Mouse (Mus musculus): ENCODE measurements around the gene Dusp12. TPM values are rescaled to one million over a fixed set of nuclear protein-coding genes. Genes with fewer than 3 reads are reported as not detected.

Dusp12 gene
- total RNA-seq (2022): 1 to 10 TPM; 7.6 to 8.9 (median 8.3) TPM

- peak; percentile 84 for DNase-seq (ENCODE audit: low spot score)
Measured at GRCm38 (mm10) chr1:170884978-170885561, at the start of gene Dusp12, which contains the start of gene Gm26620. TSS of gene Dusp12 (minus strand) at chr1:170885540. TSS of gene Gm26620 (plus strand) at chr1:170885065.

DNA sequence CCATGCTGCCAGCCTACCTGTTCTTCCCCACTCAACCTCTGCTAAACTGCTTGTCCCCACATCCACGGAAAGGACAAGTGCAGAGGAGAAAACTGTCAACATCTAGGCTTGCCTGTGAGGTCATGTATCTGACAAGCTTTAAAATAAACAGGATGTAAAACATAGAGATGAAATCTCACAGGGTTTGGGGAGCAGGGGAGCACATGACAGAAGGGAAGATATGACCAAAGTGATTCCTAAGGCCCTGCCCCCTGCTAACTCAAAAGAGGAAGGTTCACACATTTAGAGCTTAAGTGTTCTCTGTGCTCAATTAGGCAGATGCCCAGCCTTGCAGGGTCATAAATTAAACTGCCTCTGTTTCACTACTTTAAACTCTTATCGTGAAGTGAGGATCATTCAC lies 49.0 kb upstream of the Dusp12 start:
- DNase-seq (ENCODE audit: low spot score): no peak

GRCm38 (mm10) chr1:170933940-170934339 lies 48.6 kb upstream of the Dusp12 start:
- no peak for DNase-seq (ENCODE audit: low spot score)

DNA sequence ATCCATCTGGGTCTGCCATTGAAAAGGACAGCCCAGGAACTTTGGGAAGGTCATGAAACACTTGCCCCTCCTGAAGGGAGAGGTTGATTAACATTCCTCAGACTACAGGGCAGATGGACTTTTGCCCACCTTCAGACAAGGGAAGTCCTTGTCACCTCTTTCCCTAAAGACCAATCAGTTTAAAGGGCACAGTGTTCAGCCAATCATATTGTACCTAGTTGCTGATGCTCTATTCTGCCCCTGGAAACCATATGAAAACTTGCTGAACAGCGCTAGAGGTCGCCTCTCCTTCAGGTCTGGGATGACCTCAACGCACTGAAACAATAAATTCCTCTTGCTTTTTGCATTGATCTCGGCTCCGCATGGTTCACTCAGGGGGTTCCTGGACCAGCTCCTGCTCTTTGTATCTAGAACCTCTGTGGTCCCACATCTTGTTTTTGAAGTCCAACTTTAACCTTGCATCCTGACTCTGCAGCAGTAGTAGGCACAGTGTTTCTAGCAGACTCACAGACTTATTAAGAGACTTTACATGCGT lies 48.1 kb upstream of the Dusp12 start:
- DNase-seq (ENCODE audit: low spot score): no peak

DNA sequence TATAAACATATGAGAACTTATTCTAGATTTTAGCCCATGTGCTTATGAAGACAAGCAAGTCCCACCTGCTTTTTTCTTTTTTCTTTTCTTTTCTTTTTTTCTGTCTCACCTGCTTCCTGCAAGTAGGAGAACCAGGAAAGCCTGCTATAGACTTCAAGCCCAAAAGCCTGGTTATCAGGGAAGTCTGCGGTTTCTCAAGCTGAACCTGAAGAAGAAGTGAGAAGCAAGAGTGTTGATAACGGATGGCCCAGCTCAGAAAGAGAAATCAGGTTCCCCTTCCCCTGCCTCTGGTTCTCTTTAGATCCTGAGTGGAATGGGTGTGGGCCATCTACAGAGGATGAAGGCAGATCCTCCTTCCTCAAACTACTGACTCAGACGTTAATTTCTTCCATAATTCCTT lies 46.7 kb upstream of the Dusp12 start:
- no peak for DNase-seq (ENCODE audit: low spot score)

DNA sequence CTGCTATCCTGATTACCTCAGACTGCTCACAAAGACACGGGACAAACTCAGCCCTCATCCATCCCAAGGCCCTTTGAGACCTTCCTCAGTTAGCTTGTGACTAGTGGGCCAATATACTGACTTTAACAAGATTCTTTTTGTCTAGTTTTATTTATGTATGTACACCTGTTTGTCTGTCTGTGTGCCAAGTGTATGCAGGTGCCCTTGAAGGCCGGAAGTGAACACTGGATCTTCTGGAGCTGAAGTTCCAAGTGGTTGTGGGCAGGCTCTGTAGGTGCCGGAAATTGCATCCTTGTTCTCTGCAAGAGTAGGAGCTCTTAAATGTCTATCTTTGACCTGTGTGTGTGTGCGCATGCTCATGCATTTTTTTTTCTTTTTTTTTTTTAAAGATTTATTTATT lies 43.9 kb upstream of the Dusp12 start:
- DNase-seq (ENCODE audit: low spot score): no peak

DNA sequence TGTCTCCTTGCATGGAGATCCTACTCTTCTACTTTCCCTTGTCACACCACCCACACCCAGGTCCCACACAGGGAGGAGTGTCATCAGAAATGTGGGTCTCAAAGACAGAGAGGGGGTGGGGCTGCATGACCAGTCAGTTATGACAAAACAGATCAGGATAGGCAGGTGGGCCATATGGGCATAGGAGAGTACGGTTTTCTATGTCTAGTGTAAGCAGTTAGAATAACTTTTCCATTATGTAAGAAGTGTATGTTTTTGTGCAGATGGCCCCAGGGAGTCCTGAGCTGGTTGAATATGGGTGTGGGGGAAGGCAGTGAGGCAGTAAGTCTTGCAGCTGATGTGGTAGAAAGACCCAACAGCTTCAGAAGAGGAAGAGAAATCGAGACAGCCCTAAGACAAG lies 43.1 kb upstream of the Dusp12 start:
- no peak for DNase-seq (ENCODE audit: low spot score)

DNA sequence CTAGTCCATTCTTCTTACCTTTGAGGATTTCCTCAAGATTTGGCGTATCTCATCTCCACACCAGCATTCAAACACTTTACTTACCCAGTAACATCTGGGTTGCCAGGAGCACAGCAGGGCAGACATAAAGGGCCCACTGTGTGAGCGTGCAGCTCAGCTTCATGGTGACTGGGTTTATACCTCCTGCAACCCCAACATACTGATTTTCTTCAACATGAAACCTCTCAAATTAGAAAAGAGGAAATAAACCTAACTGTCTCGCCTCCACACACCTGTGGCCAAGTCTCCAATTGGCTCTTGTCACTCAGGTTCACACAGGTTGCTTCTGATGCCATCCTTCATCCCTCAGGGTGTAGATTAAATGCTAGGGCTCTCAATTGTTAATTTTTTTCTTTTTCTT lies 42.0 kb upstream of the Dusp12 start, which contains the start of gene Fcrla:
TSS of gene Fcrla (minus strand) at position 206 of the 400 bp plus-strand sequence.
- DNase-seq (ENCODE audit: low spot score): no peak

- no peak for DNase-seq (ENCODE audit: low spot score)
Measured at GRCm38 (mm10) chr1:170926941-170927340, 41.6 kb upstream of the Dusp12 start.

DNA sequence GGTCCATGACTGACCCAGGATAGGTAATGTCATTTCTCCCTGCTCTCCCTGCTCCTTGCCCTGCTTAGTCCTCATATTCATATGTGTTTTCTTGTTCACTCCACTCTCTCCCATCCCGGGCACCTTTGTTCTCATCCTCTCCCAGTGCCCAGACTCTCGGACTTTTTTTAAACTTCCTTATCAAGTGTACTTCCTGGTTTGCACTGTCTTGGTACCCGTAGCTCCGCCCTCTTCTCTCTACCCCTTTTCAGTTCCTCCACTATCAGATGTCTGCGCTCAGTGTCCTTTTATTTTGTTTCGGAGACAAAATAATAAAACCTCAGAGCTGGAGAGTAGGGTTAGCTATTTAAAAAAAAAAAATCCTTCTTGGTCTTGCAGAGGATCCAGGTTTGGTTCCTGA lies 39.1 kb upstream of the Dusp12 start:
- peak; percentile 29 for DNase-seq (ENCODE audit: low spot score)

GRCm38 (mm10) chr1:170919308-170919707 lies 34.0 kb upstream of the Dusp12 start:
- no peak for DNase-seq (ENCODE audit: low spot score)

DNA sequence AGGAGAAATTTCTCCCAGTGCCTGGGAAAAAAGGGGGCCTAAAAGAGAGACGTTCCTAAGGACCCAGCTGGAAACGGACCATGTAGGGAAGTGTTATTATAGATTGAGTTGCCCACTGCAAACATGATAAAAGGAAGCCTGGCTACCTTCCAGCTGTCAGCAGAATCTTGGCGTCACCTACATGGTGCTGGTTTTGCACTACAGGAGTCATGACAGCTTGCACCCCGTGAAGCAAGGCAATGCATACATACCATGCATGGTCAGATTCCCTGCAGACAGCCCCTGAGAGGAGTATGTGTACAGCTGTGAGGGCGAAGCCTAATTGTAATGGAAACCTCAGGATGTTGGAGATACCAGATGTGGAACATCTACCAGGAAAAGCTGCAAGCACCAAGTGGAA lies 30.3 kb upstream of the Dusp12 start:
- no peak for DNase-seq (ENCODE audit: low spot score)

GRCm38 (mm10) chr1:170912891-170913615 lies 27.7 kb upstream of the Dusp12 start, which contains the start of gene Fcrlb:
TSS of gene Fcrlb (minus strand) at chr1:170912941.
- no peak for DNase-seq (ENCODE audit: low spot score)

GRCm38 (mm10) chr1:170911907-170912660 lies 26.7 kb upstream of the Dusp12 start:
- no peak for DNase-seq (ENCODE audit: low spot score)

DNA sequence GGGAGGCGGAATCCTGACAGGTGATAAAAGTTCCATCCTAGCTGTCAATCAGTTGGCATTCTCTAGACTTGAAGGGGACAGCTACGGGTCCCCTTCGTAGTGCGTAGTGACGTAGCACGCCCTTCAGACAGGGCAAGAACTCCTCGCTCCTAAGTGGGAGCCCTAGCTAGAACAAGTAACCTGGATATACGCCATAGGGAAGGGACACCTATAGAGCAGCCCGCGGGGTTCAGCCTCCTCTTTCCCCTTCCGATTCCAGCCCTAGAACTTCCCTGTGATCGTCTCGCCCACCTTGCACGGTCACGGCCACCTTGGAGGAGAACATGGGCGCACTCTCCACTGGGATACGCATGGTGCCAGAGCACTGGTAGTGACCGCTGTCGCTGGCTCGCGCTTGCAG lies 23.0 kb upstream of the Dusp12 start:
- DNase-seq (ENCODE audit: low spot score): no peak

DNA sequence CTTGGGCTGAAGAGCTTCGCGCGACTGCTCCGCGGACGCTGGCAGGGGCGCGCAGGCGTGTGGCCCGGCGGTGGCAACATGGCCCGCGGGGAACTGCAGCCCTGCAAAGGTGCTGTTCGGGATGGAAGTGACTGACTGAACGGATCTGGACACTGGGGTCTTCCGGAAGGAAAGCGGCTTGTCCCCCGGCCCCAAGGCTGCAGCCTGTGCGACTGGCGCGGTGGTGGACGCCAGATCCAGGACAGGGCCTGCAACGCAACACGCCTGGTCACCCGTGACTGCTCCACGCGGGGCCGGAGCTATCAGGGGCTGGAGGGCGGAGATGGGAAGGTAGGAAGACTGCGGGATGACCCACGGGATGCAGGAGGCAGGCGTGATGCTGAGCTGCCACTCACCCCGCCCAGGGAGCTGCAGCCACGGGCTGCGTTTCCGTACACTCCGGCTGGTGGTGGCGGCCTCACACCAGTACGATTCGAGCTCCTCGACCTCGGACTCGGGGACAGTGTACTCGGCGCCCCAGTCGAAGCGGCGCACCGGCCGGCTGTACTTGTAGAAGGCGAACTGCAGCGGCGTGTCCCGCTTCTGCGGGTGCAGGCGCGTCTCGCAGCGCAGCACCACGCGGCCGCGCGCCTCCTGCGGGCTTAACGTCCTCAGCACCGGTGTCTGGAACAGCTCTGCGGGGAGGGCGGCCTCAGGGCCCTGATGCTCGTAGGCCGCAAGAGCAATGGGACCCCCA lies 22.3 kb upstream of the Dusp12 start:
- no peak for DNase-seq (ENCODE audit: low spot score)

DNA sequence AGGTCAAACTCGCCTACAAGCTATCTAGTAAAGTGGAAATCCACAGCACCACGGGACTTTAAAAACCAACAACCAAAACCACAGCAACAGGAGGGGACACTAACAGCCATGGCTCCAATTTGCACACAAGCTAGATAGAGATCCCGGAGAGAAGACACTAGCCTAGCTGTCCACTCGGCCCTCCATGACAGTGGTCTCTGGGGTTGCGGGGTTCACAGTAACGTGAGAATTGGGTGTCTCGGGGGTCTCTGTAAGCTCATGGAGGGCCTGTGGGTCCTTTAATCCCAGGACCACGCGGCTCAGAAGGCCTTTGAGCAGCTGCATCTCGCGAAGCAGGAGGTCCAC lies 21.7 kb upstream of the Dusp12 start:
- no peak for DNase-seq (ENCODE audit: low spot score)

- DNase-seq (ENCODE audit: low spot score): no peak
Measured at GRCm38 (mm10) chr1:170903485-170903884, 18.1 kb upstream of the Dusp12 start.

DNA sequence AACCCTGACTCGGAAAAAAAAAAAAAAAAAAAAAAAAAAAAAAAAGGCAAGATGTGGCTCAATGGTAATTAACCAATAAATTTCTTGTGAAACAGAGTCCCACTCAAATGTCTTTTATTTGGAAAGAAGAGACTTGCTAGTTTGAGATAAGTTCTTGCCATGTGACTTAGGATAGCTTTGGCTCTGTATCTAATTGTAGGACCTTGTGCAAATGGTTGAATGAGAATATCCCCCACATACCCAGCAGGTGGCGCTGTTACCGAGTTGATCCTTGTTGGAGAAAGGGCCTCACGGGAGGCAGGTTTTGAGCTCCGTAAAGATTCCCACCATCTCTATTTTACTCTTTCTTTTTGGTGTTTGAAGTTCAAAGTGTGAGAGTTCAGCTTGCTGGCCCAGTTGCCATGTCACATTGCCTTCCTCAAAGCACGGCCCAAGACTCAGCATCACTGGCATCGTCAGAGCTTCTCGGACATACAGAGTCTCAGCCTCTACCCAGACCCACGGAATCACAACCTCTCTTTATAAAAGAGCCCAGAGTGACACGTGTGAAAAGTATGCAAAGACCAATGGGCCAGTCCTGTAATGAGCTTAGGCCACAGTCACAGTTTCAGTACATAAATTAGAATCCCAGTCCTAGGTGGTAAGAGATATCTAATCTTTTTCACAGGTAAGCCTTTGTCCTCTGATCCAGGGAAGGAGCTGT lies 16.3 kb upstream of the Dusp12 start:
- peak; percentile 80 for DNase-seq (ENCODE audit: low spot score)

GRCm38 (mm10) chr1:170900799-170901467 lies 15.6 kb upstream of the Dusp12 start:
- peak; percentile 65 for DNase-seq (ENCODE audit: low spot score)
